Mouse (Mus musculus): ENCODE data around the gene Pgs1. TPM values are rescaled to one million over a fixed set of nuclear protein-coding genes. Genes with fewer than 3 reads are reported as not detected.

Gene Pgs1
- polyA plus RNA-seq, 1 experiment from 2014 or later = 63.7 TPM

DNA sequence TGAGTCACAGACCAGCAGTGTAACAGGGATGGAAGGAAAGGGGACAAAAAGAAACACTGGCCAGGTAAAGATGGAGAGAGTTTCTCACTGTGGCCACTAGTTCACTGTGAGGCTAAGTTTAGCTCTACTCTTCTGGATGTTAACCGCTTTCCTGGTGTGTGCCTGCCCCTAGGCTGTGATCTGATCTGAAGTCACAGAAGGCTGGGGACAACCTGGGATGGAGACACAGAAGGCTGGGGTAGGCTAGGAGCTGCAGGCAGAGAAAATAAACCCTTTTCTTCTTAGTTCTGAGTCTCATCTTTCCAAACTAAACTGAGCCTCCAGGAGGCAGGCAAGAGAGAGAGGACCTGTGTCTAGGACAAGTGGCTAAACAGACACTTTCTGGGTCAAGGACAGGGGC is 21.8 kb upstream of the Pgs1 start:
- H3K9ac ChIP-seq = no peak overlapping the region
- H3K36me3 ChIP-seq = no peaks in the 10 kb centered on the region
- no peak for ATAC-seq (ENCODE audit: low FRiP score, low read depth)
- peak overlapping the region; percentile 84; the same call in 1 of the 2 replicates for H3K4me2 ChIP-seq
- H3K4me1 ChIP-seq (replicated peaks) = peaks cover 72% of the 10 kb centered on the region
- H3K27me3 ChIP-seq = peaks cover 10% of the 10 kb centered on the region; the same call in 1 of the 2 replicates
- no peaks in the 10 kb centered on the region for H3K9me3 ChIP-seq
- H3K27ac ChIP-seq (replicated peaks) = peak overlapping the region; percentile 55; the same call in 1 of the 2 replicates
- H3K4me3 ChIP-seq = no peak overlapping the region
- WGBS = 38% methylated on average over 1 of the region's 1 CpGs

DNA sequence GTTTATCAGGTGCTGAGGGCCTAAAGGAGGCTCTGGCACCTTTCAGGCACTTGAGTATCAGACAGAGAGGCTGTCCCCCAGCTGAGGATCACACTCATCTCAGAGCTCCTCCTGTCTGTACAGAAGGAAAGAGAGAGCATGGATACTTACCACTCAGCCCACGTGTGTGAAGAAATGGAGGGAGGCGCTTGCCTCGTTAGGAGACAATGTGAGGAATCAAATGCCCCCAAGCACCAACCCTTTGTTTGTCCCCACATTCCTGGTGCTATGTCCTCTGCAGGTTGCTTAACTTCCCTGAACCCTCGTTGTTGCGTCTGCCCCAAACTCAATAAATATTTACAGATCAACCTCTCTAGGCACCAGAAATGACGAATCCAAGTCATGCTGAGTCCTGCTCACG is 21.0 kb upstream of the Pgs1 start:
- Histone ChIP-seq H3K4me3 (no peak overlapping the region), H3K27ac (replicated peaks) (no peak overlapping the region), H3K27me3 (peaks cover 10% of the 10 kb centered on the region; the same call in 1 of the 2 replicates), H3K9me3 (no peaks in the 10 kb centered on the region), H3K4me1 (replicated peaks) (peaks cover 77% of the 10 kb centered on the region), H3K4me2 (no peak overlapping the region), H3K9ac (no peak overlapping the region), H3K36me3 (no peaks in the 10 kb centered on the region)
- 33% methylated on average over 7 of the region's 7 CpGs for WGBS
- no peak for ATAC-seq (ENCODE audit: low FRiP score, low read depth)

DNA sequence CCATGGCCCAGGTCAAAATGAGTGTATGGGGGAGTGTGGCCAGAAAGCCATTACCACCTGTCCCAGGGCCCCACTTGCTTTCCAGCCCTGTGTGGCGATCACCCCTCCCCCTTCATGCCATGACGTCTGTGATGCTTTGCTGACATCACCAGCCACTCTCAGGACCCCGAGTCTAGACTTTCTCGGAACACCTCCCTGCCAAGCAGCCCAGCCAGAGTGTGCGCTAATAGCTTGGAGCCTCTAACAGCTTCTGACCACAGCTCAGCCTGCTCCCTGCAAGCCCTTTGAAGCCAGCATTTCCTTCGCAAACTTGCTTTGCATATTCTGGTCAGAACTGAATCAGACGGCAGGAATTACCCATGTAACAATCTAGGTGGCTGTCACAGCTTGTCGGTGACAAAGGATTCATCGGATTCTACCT is 20.5 kb upstream of the Pgs1 start:
- Histone ChIP-seq H3K4me3 (no peak overlapping the region), H3K4me1 (replicated peaks) (peaks cover 77% of the 10 kb centered on the region), H3K9ac (no peak overlapping the region), H3K27ac (replicated peaks) (no peak overlapping the region), H3K9me3 (no peaks in the 10 kb centered on the region), H3K27me3 (peaks cover 10% of the 10 kb centered on the region; the same call in 1 of the 2 replicates), H3K36me3 (no peaks in the 10 kb centered on the region), H3K4me2 (0 out of 2 replicates have a peak overlapping the region, but pooled peaks have one; percentile 3)
- 19% methylated on average over 9 of the region's 9 CpGs for WGBS
- no peak for ATAC-seq (ENCODE audit: low FRiP score, low read depth)

DNA sequence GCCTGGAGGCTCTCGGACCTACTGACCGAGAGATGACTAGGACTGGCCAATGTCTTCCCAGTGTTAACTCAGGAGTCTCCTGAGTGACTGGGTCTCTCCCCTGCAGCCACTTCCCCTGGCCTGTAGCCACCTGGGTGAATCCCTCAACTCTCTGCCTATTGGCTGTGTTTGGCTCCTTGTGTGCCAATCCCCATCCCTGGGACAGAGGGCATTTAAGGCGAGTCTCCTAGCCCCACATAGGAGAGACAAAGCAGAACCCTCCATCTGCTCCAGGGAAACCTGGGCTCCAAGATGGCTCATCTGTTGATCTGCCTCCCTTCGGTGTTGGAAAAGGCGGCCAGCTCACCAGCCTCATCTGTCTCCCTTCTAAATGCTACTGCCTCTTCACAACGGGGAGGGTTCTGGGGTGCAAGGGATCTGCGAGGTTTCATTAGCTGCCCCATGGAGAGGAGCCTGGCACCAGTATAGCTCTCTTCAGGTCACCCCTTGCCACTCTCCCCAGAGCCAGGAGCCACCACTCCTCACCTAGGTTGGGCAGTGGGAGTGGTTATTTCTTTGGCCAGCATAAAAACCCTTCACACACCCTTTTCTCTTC is 19.5 kb upstream of the Pgs1 start:
- Histone ChIP-seq H3K4me1 (replicated peaks) (peaks cover 77% of the 10 kb centered on the region), H3K9me3 (no peaks in the 10 kb centered on the region), H3K36me3 (no peaks in the 10 kb centered on the region), H3K27me3 (peaks cover 10% of the 10 kb centered on the region; the same call in 1 of the 2 replicates), H3K4me3 (peak overlapping the region; percentile 63), H3K4me2 (peak overlapping the region; percentile 86), H3K27ac (replicated peaks) (no peak overlapping the region), H3K9ac (no peak overlapping the region)
- no peak for ATAC-seq (ENCODE audit: low FRiP score, low read depth)
- 38% methylated on average over 7 of the region's 7 CpGs for WGBS

DNA sequence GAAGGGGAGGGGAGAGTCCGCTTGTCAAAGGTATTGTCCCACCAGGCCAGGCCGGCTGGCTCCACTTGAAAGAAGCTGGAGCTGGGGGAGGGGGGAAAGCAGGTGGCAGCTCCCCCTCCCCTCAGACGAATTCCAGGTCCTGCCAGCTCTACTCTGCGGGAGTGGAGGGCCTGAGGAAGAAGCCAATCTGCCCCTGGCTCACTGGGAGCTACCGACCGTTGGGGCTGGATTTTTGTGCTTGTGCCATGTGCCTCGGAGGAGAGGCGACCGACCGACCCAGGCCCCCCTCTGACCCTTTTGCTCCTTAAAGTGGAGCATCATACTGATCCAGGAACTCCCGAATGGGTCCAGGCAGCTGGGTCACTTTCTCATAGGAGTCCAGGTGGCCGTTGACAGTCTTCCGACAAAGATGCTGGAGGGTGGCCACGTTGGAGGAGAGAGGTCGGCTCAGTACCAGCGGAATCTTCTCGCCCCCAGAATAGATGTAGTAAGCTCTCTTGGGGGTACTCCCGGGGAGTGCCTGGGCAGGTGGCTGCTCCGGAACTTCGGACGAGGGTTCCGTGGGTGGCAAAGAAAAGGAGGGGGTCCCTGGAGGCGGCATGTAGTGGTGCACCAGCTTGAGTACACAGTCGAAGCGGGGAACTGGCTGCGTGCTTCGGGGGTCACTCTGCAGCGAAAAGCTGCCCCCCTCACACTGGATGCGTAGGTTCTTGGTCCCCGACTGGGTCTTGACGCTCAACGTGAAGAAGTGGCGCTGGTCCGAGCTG is 18.7 kb upstream of the Pgs1 start:
- ATAC-seq (ENCODE audit: low FRiP score, low read depth) = no peak
- Histone ChIP-seq H3K4me3 (peak overlapping the region; percentile 63), H3K27ac (replicated peaks) (no peak overlapping the region), H3K27me3 (peaks cover 10% of the 10 kb centered on the region; the same call in 1 of the 2 replicates), H3K9me3 (no peaks in the 10 kb centered on the region), H3K4me2 (peak overlapping the region; percentile 86), H3K4me1 (replicated peaks) (peaks cover 70% of the 10 kb centered on the region), H3K9ac (peak overlapping the region; percentile 67), H3K36me3 (no peaks in the 10 kb centered on the region)
- 6% methylated on average over 34 of the region's 34 CpGs for WGBS

DNA sequence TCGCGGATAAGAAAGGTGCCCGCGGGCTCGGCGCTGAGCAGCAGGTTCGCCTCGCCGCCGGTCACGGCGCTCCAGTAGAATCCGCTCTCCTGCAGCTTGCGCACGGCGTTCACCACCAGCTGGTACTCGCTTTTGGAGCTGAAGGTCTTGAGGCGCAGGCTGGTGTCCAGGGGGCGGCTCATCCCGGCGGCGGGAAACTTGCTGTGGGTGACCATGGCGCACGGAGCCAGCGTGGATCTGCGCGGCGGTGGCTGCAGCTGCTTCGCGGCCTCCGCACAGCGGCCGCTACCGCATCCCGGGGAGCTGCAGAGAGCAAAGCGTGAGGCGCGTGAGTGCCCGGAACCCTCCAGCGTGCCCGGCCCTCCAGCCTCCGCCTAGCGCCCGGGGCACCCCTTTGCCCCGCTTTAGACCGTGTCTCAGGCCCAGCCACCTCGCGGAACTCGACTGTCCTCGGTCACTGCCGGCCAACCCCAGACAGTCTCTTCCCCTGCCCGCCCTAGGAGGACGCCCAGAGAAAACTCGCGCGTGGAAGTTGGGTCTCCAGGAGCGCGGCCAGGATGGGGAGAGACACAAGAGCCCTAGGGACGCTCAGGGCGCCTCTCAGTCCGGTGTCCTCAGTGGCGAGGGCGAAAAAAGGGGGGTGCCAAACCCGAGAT is 17.9 kb upstream of the Pgs1 start:
- peak overlapping the region; percentile 63 for H3K4me3 ChIP-seq
- H3K9me3 ChIP-seq = no peaks in the 10 kb centered on the region
- H3K27ac ChIP-seq (replicated peaks) = peak overlapping the region; percentile 86
- peak overlapping the region; percentile 67 for H3K9ac ChIP-seq
- H3K4me2 ChIP-seq = peak overlapping the region; percentile 86
- H3K4me1 ChIP-seq (replicated peaks) = peaks cover 63% of the 10 kb centered on the region
- under 1% methylated on average over 50 of the region's 64 CpGs for WGBS
- no peak for ATAC-seq (ENCODE audit: low FRiP score, low read depth)
- H3K36me3 ChIP-seq = no peaks in the 10 kb centered on the region
- H3K27me3 ChIP-seq = peaks cover 10% of the 10 kb centered on the region; the same call in 1 of the 2 replicates

DNA sequence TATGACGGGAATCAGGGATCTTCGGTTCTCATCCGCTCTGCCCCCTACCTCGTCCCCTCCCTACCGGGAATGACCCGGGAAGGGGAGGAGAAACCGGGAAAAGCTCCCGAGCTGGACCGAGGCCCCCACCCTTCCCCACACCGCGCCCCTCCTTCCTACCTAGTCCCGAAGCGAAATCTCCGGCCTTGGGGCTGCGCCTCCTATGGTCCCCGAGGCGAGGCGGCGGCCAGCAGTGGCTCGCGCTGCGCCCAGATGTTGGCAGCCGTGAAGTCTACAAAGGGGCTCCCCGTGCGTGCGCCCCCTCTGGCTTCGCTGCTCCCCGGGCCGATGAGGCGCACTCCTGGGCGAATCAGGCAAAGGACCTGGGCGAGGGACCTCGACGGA is 17.4 kb upstream of the Pgs1 start:
- H3K4me1 ChIP-seq (replicated peaks) = peaks cover 57% of the 10 kb centered on the region
- H3K4me2 ChIP-seq = peak overlapping the region; percentile 86
- ATAC-seq (ENCODE audit: low FRiP score, low read depth) = peak; percentile 23; the same call in 1 of the 2 replicates
- WGBS = under 1% methylated on average over 31 of the region's 34 CpGs
- peaks cover 10% of the 10 kb centered on the region; the same call in 1 of the 2 replicates for H3K27me3 ChIP-seq
- peak overlapping the region; percentile 67 for H3K9ac ChIP-seq
- no peaks in the 10 kb centered on the region for H3K9me3 ChIP-seq
- H3K27ac ChIP-seq (replicated peaks) = peak overlapping the region; percentile 86
- H3K4me3 ChIP-seq = peak overlapping the region; percentile 63
- H3K36me3 ChIP-seq = no peaks in the 10 kb centered on the region

DNA sequence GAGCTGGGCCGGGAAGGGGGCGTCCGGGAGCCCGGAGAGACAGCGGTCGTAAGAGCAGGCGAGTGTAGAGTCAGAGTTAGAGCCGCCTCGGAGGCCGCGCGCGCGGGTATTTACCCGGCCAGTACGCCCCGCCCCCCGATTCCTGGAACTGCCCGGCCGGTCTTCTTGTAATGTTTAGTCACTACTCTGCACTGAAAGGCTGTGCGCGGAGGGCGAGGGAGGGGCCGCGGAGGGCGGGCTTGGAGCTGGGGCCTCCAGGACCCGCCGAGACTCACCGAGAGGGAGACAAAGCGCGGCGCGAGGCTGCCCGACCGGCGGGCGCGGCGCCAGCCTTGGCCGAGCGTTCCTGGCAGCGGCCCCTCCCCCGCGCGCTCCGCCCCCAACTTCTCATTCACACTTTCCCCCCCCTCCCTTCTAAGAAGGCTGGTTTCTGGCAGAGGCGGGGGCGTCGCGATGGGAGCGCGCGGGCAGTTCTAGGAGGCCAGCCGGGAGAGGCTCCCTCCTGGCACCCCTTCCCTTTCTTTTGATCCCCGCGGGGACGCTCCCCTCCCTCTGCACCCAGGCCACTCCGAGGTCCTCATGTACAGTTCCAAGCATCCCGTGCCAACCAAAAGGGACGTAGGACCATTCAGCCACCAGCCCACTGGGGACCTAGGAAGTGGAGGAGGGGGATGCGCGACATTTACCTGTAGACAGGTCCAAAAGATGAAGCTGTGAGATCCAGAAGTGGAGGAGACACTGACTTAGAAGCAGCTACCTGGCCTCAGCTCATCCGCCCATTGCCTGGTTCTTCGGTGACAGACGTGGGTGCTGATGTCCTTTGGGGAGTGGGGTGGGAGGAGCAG is 16.8 kb upstream of the Pgs1 start:
- Histone ChIP-seq H3K4me1 (replicated peaks) (peaks cover 51% of the 10 kb centered on the region), H3K27ac (replicated peaks) (peak overlapping the region; percentile 86), H3K27me3 (peaks cover 10% of the 10 kb centered on the region; the same call in 1 of the 2 replicates), H3K36me3 (no peaks in the 10 kb centered on the region), H3K4me2 (peak overlapping the region; percentile 86), H3K9me3 (no peaks in the 10 kb centered on the region), H3K4me3 (peak overlapping the region; percentile 63), H3K9ac (peak overlapping the region; percentile 67)
- ATAC-seq (ENCODE audit: low FRiP score, low read depth) = peak; percentile 91
- WGBS = under 1% methylated on average over 59 of the region's 65 CpGs

DNA sequence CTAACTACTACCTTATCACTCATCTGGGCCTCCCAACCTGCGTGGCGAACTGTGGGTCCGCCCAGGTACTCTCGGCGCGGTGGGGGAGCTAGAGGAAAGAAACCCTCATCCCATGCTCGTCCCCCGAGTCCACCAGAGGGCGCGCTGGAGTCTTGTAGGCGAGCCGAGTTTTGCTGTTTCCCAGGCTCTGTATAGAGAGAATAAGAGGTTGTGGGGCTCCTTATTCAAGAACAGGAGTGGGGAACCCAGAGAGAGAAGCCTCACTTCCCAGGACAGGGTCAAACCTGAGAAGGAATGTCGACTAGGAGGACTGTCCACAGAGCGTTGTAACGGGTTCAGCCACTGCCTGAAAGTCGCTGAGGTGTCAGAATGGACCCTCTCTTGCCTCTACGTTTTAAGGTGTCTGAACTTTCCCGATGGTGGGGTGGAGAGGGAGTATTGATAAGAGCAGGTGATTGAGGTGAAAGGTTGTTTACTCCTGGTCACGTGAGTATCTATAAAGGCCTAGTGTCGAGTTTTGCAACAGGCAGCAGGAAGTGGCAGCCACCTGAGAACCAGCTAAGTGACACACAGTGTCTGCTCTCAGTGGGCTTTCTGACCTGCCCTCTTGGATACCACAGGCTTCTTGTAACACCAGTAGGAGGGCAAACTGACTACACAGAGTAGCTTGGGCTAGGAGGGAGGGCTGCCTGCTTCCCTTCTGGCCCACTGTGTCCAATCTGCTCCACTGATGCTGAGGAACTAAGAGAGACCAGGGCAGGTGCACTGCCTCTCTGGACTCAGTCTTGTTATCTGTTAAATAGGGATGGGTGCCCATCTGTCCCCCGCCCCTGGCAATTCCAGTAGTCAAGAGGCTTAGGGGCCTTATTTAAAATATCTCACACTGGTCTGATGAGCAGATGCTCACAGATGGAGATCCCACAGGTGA is 15.9 kb upstream of the Pgs1 start, which contains the start of gene Socs3:
TSS of gene Socs3 (minus strand) at position 103 of the 928 bp plus-strand sequence.
- H3K27ac ChIP-seq (replicated peaks) = peak within 1 kb of the TSS; percentile 86
- peaks cover 48% of the 10 kb centered on the region for H3K4me1 ChIP-seq (replicated peaks)
- H3K9ac ChIP-seq = peak within 1 kb of the TSS; percentile 67
- WGBS = 13% methylated on average over 21 of the region's 21 CpGs
- H3K27me3 ChIP-seq = peaks cover 5% of the 10 kb centered on the region; the same call in 1 of the 2 replicates
- ATAC-seq (ENCODE audit: low FRiP score, low read depth) = peak; percentile 35
- H3K9me3 ChIP-seq = no peaks in the 10 kb centered on the region
- no peaks in the 10 kb centered on the region for H3K36me3 ChIP-seq
- peak within 1 kb of the TSS; percentile 63 for H3K4me3 ChIP-seq
- H3K4me2 ChIP-seq = peak within 1 kb of the TSS; percentile 86

DNA sequence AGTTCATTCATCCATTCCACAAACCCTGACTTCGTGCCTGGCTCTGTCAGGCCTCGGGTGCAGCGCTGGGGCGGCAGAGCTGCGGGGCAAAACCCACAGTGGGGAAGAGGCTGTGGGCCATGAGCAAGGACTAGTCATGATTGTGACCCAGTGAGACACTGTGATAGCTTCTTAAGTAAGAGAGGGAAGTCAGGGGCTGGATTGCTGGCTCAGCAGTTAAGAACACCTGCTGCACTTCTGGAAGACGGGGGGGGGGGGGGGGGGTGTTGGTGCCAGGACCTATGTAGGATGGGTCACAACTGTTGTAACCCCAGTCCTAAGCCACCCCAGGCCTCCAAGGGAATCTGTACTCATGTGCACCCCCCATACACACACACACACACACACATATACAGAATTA is 15.0 kb upstream of the Pgs1 start:
- no peak overlapping the region for H3K4me2 ChIP-seq
- H3K9ac ChIP-seq = no peak overlapping the region
- peaks cover 3% of the 10 kb centered on the region; the same call in 1 of the 2 replicates for H3K27me3 ChIP-seq
- no peak overlapping the region for H3K27ac ChIP-seq (replicated peaks)
- H3K36me3 ChIP-seq = no peaks in the 10 kb centered on the region
- H3K4me3 ChIP-seq = no peak overlapping the region
- no peak for ATAC-seq (ENCODE audit: low FRiP score, low read depth)
- no peaks in the 10 kb centered on the region for H3K9me3 ChIP-seq
- H3K4me1 ChIP-seq (replicated peaks) = peaks cover 49% of the 10 kb centered on the region
- 54% methylated on average over 6 of the region's 6 CpGs for WGBS
